Mouse (Mus musculus) cerebellum, adult 9-10 months (tissue): ENCODE results near the gene Crlf3.
"Not testable (repeated sequence)": the region's sequence is repeated elsewhere in the genome, so short reads cannot be mapped to it uniquely, and the experiment has no call there.

Experiments
- DNase-seq: peaks from one replicate; pipeline ENCODE4 v3.0.0; 2022

The Crlf3 gene

DNA sequence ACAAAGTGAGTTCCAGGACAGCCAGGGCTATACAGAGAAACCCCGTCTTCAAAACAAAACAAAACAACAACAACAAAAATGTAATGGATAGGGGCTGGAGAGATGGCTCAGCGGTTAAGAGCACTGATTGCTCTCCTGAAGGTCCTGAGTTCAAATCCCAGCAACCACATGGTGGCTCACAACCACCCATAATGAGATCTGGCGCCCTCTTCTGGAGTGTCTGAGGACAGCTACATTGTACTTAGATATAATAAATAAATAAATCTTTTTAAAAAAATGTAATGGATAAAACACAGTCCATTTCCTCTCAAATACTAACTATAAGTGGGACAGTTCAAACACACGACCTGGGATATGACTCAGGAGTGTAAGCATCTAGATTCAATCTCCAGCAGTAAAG, 14.4 kb downstream of the Crlf3 start:
- DNase-seq: not testable (repeated sequence)

DNA sequence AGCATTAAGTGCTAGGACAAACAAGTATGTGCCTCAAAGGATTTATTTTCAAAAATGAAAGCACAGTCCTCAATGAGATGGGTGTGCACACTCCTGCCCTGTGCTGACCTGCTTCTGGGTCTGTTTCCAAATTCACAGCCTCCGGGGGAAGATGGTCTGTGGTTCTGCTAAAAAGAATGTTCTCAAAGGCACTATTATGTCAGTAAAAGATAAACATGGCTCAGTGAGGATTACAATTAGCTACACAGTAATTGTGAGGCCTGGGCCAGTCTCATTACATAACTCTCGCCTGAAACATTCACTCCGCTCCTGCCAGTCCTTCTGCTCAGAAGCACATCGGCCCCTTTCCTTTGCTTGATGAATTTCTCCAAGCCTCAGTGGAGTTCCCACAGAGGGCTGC, 18.6 kb downstream of the Crlf3 start:
- DNase-seq: no peak

DNA sequence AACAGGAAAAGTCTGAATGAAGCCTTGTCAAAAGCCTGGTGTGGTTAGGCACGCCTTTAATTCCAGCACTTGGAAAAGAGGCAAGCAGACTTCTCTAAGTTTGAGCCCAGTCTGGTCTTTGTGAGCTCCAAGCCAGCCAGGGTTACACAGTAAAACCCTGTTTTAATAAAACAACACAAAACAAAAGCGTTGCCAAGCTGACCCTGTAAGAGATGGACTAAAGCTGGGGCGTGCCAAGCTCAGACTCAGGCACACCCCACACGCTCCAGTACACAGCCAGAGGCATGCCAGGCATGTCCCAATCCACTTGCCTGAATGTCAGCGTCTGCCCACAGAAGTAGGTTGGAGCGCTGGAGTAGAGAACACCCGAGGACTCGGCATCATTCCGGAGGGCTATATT, 24.6 kb downstream of the Crlf3 start:
- DNase-seq: no peak

DNA sequence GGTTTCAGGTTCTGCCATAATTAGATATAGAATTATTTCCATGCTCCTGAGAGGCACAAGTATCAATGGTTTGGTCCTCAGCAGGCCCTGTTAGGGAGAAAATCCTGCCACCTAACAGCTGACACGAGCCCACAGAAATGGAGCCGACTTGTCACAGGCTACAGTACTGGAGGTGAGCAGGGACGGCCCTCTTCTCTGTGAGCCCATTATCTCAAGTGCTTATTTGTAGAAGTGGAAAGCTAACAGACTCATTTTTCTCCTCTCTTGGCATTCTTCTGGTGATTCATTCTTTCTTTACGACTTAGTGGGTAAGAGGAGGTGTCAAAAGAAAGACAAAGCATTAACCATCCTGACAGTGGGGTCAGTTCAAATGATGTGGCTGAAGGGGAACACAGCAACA, 26.1 kb downstream of the Crlf3 start:
- DNase-seq: no peak

GRCm38 (mm10) chr11:80053171-80053570, 27.6 kb downstream of the Crlf3 start:
- no peak for DNase-seq

DNA sequence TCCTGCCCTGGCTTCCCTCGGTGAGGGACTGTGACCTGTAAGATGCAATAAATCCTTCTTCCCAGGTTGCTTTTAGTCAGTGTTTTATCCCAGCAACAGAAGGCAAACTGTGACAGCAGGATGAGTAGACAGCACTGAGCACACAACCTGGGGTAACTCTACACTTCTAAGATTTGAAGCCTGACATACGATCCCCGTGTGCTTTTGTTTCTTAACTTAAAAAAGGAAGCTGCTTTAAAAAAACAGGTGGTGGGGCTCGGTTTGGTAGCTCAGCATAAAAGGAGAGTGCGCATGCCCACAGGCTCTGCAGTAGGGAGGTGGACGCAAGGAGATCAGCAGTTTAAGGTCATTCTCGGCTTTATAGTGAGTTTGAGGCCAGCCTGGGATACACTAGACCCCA, 28.3 kb downstream of the Crlf3 start:
- no peak for DNase-seq

- no peak for DNase-seq
Measured at GRCm38 (mm10) chr11:80050088-80050487, 30.7 kb downstream of the Crlf3 start.

DNA sequence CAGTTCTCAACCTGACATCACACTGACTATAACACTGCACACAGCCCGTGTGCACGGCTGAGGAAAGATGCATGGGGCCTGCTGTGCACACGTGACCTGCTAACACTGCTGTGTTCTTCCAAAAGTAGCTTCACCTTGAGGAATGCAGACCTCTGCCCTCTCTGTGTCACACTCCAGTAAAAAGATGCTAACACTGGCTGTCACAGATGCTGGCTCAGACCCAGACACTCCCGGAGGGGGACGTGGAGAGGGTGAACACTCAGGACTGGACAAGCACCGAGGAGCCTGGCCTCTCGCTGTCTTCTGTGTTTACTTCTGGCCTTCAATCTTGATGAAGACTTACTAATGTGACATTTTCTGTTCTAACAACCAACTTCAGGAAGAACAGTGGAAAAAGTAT, 33.9 kb downstream of the Crlf3 start:
- no peak for DNase-seq

DNA sequence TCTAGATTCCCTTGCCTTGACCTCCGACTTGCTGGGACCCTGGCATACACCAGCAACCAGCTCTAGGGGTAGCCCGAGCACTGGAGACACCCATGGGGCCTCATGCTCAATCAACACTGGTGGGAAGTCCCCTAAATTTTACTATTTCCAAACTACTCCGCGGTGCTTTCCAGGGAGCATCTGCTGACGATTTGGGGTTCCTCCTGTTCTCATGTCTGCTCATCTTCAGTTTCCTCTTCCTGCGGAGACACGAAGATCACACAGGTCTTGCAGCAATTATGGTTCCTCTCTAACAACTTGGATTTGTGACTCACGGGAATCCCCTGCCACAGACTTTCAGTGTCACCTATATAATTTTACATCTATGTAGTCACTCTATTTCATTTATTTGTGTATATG, 37.4 kb downstream of the Crlf3 start:
- DNase-seq: no peak

GRCm38 (mm10) chr11:80042615-80043418, 38.0 kb downstream of the Crlf3 start:
- peak; percentile 18 for DNase-seq

GRCm38 (mm10) chr11:80037495-80037894, 43.3 kb downstream of the Crlf3 start:
- no peak for DNase-seq

DNA sequence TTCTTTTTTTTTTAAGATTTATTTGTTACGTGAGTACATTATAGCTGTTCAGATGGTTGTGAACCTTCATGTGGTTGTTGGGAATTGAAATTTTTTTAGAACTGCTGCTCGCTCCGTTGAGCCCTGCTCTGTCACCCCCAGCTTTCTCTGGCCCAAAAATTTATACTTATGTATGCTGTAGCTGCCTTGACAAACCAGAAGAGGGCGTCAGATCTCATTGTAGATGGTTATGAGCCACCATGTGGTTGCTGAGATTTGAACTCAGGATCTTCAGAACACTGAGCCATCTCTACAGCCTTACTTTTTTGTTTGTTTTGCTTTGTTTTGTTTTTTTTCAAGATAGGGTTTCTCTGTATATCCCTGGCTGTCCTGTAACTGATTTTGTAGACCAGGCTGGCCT, 59.5 kb downstream of the Crlf3 start:
- no peak for DNase-seq

GRCm38 (mm10) chr11:80019792-80020191, 61.0 kb downstream of the Crlf3 start:
- DNase-seq: no peak

DNA sequence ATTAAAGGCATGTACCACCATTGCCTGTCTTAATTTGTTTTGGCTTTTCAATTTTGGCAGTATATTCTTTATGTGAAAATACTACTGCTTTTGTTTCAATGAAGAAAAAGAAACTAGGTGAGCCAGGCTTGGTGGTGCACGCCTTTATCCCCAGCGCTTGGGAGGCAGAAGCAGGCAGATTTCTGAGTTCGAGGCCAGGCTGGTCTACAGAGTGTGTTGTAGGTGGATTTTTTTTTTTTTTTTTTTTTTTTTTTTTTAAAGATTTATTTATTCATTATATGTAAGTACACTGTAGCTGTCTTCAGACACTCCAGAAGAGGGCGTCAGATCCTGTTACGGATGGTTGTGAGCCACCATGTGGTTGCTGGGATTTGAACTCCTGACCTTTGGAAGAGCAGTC, 64.3 kb downstream of the Crlf3 start:
- not testable (repeated sequence) for DNase-seq
